Mouse (Mus musculus): Measurements from ENCODE around the gene Srprb. TPM values are rescaled to one million over a fixed set of nuclear protein-coding genes. Genes with fewer than 3 reads are reported as not detected.

Gene Srprb
- total and polyA plus RNA-seq, 3 experiments, result 21.2 to 26.7 (median 24.9) TPM

DNA sequence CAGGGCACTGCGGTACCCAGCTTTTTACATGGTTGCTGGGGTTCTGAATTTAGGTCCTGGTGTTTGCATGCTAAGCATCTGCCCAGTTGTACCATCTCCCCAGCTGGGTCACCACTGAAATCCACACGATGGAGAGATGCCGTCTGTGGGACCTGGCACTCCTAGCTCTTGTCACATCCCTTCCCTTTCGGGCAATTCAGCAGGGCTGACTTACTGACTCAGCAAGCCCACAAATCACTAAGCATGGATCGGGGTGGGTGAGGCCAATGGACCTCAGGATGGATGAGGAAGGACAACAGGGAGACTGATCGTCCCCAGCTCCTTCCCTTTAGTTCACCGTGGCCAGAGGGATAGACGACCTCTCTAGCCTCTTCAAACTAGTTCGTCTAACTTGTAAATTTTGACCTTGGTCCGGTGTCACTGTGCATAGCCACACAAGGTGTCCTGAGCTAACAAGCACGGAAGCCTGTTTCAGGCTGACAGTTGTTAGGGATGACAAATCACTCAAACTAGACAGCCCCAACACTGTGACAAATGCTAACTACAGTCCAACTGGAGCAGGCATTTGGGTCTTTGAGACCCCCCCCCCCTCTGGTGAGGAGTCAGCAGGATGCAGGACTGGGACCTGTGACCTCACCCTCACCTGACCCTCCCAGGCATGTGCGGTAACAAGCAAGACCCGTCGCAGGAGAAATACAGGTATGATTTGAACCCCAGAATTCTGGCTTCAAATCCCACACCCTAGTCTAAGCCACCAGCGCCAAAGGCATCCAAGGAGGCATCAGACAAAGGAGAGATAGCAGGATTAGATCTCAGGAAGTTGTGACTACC, 27.3 kb upstream of the Srprb start:
- no peak for ATAC-seq (ENCODE audit: extremely low read depth, insufficient number of reproducible peaks, low FRiP score, poor library complexity, severe bottlenecking)
- no peak for TF ChIP-seq TAL1 (conservative IDR thresholded peaks at IDR 0.05; ENCODE audit: low read depth, low read length)
- no peak for TF ChIP-seq GATA1 (IDR thresholded peaks at IDR 0.05; ENCODE audit: borderline replicate concordance, low read length)
- no peak for TF ChIP-seq POLR2AphosphoS5 (IDR thresholded peaks at IDR 0.05; ENCODE audit: insufficient replicate concordance, low read depth, low read length)
- TF ChIP-seq CTCF (IDR thresholded peaks at IDR 0.05; ENCODE audit: low read depth, low read length), result no peak
- no peak for TF ChIP-seq GATA2 (IDR thresholded peaks at IDR 0.05; ENCODE audit: borderline replicate concordance, low read depth, low read length)
- Histone ChIP-seq H3K27me3 (ENCODE audit: insufficient read depth, low read length) (peaks cover 27% of the 10 kb centered on the region), H3K4me3 (ENCODE audit: low read depth, low read length) (no peak overlapping the region), H3K4me1 (ENCODE audit: insufficient read depth, low read depth, low read length) (peaks cover 37% of the 10 kb centered on the region), H3K36me3 (replicated peaks) (no peaks in the 10 kb centered on the region), H3K9me3 (replicated peaks) (no peaks in the 10 kb centered on the region)
- no peak for DNase-seq (ENCODE audit: low spot score)

DNA sequence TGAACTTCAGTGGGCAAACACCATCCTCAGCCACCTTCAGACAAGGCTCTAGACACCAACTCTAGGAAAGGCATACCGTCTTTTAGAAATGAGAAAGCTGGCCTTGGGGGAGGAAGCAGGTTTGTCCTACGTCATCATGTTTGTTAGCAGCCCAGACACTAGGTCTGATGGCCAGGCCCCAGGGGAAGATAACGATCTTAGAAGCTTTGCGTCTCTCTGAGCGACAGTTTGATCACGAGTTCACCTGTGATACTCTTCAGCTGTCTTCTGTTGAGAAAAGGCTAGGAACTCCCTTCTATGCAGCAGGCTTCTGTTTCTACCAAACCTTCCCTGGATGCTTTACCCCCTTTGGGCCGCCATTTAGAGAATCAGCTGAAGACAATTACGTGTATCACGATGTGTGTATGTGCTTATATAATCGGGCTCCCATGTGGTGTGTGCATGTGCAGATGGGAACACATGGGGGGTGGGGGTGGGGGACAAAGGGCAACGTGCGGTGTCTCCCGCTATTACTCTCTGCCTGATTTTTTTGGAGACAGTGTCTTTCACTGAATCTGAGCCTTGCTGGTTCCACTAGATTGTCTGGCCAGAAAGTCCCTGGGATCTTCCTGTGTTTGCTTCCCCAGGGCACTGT, 26.6 kb upstream of the Srprb start:
- Histone ChIP-seq H3K9me3 (replicated peaks) (no peaks in the 10 kb centered on the region), H3K4me3 (ENCODE audit: low read depth, low read length) (no peak overlapping the region; the same call in 1 of the 2 replicates), H3K27me3 (ENCODE audit: insufficient read depth, low read length) (peaks cover 25% of the 10 kb centered on the region), H3K36me3 (replicated peaks) (no peaks in the 10 kb centered on the region), H3K4me1 (ENCODE audit: insufficient read depth, low read depth, low read length) (peaks cover 37% of the 10 kb centered on the region)
- DNase-seq (ENCODE audit: low spot score) (peak; percentile 16), ATAC-seq (ENCODE audit: extremely low read depth, insufficient number of reproducible peaks, low FRiP score, poor library complexity, severe bottlenecking) (peak; percentile 79)
- no peak for TF ChIP-seq GATA1 (IDR thresholded peaks at IDR 0.05; ENCODE audit: borderline replicate concordance, low read length)
- TF ChIP-seq GATA2 (IDR thresholded peaks at IDR 0.05; ENCODE audit: borderline replicate concordance, low read depth, low read length), result no peak
- no peak for TF ChIP-seq TAL1 (conservative IDR thresholded peaks at IDR 0.05; ENCODE audit: low read depth, low read length)
- no peak for TF ChIP-seq POLR2AphosphoS5 (IDR thresholded peaks at IDR 0.05; ENCODE audit: insufficient replicate concordance, low read depth, low read length)
- TF ChIP-seq CTCF (IDR thresholded peaks at IDR 0.05; ENCODE audit: low read depth, low read length), result no peak

DNA sequence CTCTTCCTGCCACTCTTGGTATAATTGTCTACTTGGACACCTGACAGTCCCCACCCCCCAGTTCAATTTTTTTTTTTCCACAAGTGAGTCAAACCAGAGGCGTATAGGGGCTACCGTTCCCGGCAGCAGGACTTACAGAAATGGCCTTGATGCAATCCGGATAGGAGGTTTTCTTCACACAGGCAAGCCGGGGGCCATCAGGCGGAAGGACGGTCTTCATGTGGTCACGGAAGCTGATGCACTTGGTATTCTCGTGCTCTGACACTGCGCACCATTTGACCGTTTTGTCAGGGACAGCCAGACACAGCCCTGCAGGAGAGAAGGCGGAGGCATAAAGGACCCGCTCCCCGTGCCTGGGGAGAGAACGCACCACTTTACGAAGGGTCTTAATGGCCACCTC, 25.8 kb upstream of the Srprb start:
- DNase-seq (ENCODE audit: low spot score) (no peak), ATAC-seq (ENCODE audit: extremely low read depth, insufficient number of reproducible peaks, low FRiP score, poor library complexity, severe bottlenecking) (no peak)
- Histone ChIP-seq H3K27me3 (ENCODE audit: insufficient read depth, low read length) (peaks cover 28% of the 10 kb centered on the region), H3K36me3 (replicated peaks) (no peaks in the 10 kb centered on the region), H3K4me3 (ENCODE audit: low read depth, low read length) (no peak overlapping the region; the same call in 1 of the 2 replicates), H3K4me1 (ENCODE audit: insufficient read depth, low read depth, low read length) (peaks cover 32% of the 10 kb centered on the region), H3K9me3 (replicated peaks) (no peaks in the 10 kb centered on the region)
- no peak for TF ChIP-seq GATA2 (IDR thresholded peaks at IDR 0.05; ENCODE audit: borderline replicate concordance, low read depth, low read length)
- no peak for TF ChIP-seq GATA1 (IDR thresholded peaks at IDR 0.05; ENCODE audit: borderline replicate concordance, low read length)
- no peak for TF ChIP-seq CTCF (IDR thresholded peaks at IDR 0.05; ENCODE audit: low read depth, low read length)
- TF ChIP-seq TAL1 (conservative IDR thresholded peaks at IDR 0.05; ENCODE audit: low read depth, low read length), result no peak
- TF ChIP-seq POLR2AphosphoS5 (IDR thresholded peaks at IDR 0.05; ENCODE audit: insufficient replicate concordance, low read depth, low read length), result no peak

DNA sequence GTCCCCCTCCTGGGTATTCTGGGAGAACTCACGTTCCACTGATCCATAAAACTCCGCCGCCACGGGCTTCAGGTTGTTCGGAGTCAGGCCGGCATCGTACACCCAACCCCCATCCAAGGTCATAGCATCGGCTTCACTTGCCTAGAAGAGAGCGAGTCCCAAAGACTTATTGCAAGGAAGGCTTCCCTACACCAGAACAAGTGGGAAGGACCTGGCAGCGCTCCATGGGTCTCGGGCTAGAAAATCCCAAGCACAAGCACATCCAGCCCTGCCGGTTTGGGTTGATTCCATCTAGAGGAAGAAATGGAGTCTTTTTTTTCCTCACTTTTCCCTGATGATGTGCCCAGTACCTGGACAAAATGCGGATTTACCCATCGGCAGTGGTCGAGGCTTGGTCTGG, 24.9 kb upstream of the Srprb start:
- Histone ChIP-seq H3K36me3 (replicated peaks) (no peaks in the 10 kb centered on the region), H3K4me1 (ENCODE audit: insufficient read depth, low read depth, low read length) (peaks cover 32% of the 10 kb centered on the region), H3K4me3 (ENCODE audit: low read depth, low read length) (no peak overlapping the region), H3K9me3 (replicated peaks) (no peaks in the 10 kb centered on the region), H3K27me3 (ENCODE audit: insufficient read depth, low read length) (peaks cover 29% of the 10 kb centered on the region)
- DNase-seq (ENCODE audit: low spot score) (no peak), ATAC-seq (ENCODE audit: extremely low read depth, insufficient number of reproducible peaks, low FRiP score, poor library complexity, severe bottlenecking) (no peak)
- TF ChIP-seq POLR2AphosphoS5 (IDR thresholded peaks at IDR 0.05; ENCODE audit: insufficient replicate concordance, low read depth, low read length), result no peak
- TF ChIP-seq TAL1 (conservative IDR thresholded peaks at IDR 0.05; ENCODE audit: low read depth, low read length), result no peak
- TF ChIP-seq GATA1 (IDR thresholded peaks at IDR 0.05; ENCODE audit: borderline replicate concordance, low read length), result no peak
- TF ChIP-seq CTCF (IDR thresholded peaks at IDR 0.05; ENCODE audit: low read depth, low read length), result no peak
- no peak for TF ChIP-seq GATA2 (IDR thresholded peaks at IDR 0.05; ENCODE audit: borderline replicate concordance, low read depth, low read length)

DNA sequence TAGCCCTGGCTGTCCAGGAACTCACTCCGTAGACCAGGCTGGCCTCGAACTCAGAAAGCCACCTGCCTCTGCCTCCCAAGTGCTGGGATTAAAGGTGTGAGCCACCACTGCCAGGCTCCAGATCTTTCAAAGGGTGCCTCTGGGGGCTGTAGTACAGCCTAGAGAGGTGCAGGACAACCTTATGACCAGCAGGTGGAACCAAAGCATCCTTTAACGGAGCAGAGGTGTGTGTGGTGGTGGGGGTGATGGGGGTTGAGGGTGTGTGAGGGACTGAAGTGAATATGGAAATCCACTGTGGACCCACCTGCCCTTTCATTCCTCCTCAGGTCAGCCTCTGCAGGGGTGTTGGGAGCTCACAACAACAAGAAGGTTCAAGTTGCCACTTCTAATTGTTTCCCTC, 23.5 kb upstream of the Srprb start:
- ATAC-seq (ENCODE audit: extremely low read depth, insufficient number of reproducible peaks, low FRiP score, poor library complexity, severe bottlenecking) (peak; percentile 62), DNase-seq (ENCODE audit: low spot score) (peak; percentile 44)
- peaks cover 29% of the 10 kb centered on the region for H3K4me1 ChIP-seq (ENCODE audit: insufficient read depth, low read depth, low read length)
- no peak overlapping the region for H3K4me3 ChIP-seq (ENCODE audit: low read depth, low read length)
- no peaks in the 10 kb centered on the region for H3K9me3 ChIP-seq (replicated peaks)
- H3K27me3 ChIP-seq (ENCODE audit: insufficient read depth, low read length), result peaks cover 29% of the 10 kb centered on the region
- TF ChIP-seq CTCF (IDR thresholded peaks at IDR 0.05; ENCODE audit: low read depth, low read length) (0 out of 2 replicates have a peak, but pooled peaks have one; percentile 0), GATA2 (IDR thresholded peaks at IDR 0.05; ENCODE audit: borderline replicate concordance, low read depth, low read length) (no peak)
- H3K36me3 ChIP-seq (replicated peaks), result no peaks in the 10 kb centered on the region

DNA sequence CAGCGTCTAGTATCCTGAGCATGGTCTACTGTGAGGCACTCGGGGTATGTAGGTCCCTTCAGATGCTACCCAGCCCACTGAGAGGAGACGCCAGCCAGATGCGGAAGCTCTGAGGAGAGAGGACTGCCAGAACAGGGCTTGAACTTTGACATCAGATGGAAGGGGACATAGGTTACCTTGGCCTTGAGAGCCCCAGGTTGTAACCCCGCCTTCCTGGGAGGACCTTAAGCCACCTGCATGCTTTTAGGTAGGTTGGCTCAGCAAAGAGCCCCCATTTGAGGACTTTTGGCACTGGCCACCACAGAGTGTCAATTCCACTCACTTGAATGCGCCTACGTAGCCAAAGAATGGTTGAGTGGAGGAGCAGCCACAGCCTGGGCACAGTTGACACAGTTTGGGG, 22.8 kb upstream of the Srprb start:
- ATAC-seq (ENCODE audit: extremely low read depth, insufficient number of reproducible peaks, low FRiP score, poor library complexity, severe bottlenecking) (no peak), DNase-seq (ENCODE audit: low spot score) (no peak)
- Histone ChIP-seq H3K36me3 (replicated peaks) (no peaks in the 10 kb centered on the region), H3K27me3 (ENCODE audit: insufficient read depth, low read length) (peaks cover 25% of the 10 kb centered on the region), H3K4me1 (ENCODE audit: insufficient read depth, low read depth, low read length) (peaks cover 23% of the 10 kb centered on the region), H3K4me3 (ENCODE audit: low read depth, low read length) (no peak overlapping the region), H3K9me3 (replicated peaks) (no peaks in the 10 kb centered on the region)
- TF ChIP-seq GATA1 (IDR thresholded peaks at IDR 0.05; ENCODE audit: borderline replicate concordance, low read length), result no peak
- no peak for TF ChIP-seq GATA2 (IDR thresholded peaks at IDR 0.05; ENCODE audit: borderline replicate concordance, low read depth, low read length)
- TF ChIP-seq TAL1 (conservative IDR thresholded peaks at IDR 0.05; ENCODE audit: low read depth, low read length), result no peak
- TF ChIP-seq POLR2AphosphoS5 (IDR thresholded peaks at IDR 0.05; ENCODE audit: insufficient replicate concordance, low read depth, low read length), result no peak
- TF ChIP-seq CTCF (IDR thresholded peaks at IDR 0.05; ENCODE audit: low read depth, low read length), result no peak
